Mouse (Mus musculus): ENCODE data around the gene Tbxas1.

Tbxas1 gene

DNA sequence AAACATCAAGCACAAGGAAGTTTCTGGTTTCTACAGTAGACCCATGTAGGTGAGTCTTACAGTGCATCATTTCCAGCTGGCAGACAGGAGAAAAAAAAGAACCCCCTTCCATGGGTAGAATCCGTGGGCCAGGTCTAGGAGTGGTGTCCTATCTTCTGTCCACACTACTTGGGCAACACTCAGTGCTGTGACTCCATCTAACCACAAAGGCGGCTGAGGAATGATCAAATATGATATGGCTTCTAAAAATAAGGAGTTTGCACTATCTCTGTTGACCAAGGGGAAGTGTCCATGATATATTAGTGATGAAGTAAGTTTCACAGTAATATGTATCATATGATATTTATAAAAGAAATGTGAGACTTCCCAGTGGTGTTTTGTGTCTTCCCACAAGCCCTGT, 16.8 kb downstream of the Tbxas1 start:
- DNase-seq (ENCODE audit: low read depth, low spot score), result no peak

GRCm38 (mm10) chr6:38893615-38894014, 18.4 kb downstream of the Tbxas1 start:
- no peak for DNase-seq (ENCODE audit: low read depth, low spot score)

DNA sequence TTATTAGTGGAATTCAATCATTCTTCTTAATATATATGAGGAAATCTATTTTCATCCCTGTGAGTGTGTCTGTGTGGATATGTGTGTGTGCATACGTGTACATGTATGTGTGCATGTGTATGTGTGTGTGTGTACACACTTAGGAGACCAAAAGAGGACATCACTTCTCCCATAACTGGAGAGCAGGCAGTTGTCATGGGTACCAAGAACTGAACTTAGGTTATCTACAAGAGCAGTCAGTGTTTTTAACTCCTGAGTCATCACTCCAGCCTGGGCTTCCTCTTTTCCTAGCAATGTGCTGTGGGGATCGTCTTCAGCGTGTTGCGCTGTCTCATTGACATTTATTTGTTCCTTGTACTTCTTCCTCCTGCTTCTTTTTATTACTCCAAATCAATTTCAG, 24.9 kb downstream of the Tbxas1 start:
- no peak for DNase-seq (ENCODE audit: low read depth, low spot score)

DNA sequence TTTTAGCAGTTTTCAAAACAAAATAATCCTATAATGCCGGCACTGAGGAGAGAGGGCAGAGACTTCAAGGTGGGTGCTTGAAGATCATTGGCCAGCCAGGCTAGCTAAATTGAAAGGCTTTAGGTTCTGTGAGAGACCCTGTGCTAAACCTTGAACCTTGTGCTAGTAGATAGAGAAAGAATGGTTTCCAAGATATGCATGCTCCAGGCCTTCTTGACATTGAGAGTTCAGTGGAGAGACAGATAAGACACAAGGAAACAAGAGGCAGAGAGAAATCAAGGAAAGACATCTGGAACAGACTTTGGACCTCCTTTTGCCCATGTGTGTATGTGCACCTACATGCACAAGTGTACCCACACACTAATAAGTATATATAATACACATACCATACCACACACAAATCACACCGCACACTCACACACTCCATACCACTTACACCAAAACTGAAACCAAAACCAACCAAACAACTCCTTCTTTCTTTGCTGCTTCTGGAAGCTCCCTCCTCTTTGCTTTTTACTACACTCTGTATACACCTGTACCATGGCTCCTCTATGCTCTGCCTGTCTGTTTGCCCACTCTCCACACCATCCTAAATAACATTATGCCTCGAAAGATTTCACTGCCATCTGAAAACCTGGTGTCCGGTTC, 25.4 kb downstream of the Tbxas1 start:
- no peak for DNase-seq (ENCODE audit: low read depth, low spot score)

DNA sequence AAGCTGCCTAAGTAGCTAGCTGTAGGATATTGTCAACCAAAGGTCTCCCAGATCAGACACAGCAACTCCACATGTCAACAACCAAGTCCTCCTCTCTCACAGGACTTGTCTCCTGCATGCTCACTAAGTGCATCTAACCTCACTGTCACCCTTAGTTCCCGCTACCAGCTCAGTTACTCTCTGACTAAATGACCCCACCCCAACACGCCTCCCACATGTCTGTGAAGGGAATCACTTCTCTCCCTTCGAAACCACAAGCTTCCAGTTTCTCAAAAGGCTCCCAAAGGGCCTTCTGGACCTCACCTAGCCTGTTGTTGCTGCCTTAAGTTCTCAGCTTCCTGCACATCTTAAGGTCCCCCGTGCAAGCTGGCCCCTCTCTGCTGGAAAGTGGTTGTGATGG, 25.9 kb downstream of the Tbxas1 start:
- no peak for DNase-seq (ENCODE audit: low read depth, low spot score)

DNA sequence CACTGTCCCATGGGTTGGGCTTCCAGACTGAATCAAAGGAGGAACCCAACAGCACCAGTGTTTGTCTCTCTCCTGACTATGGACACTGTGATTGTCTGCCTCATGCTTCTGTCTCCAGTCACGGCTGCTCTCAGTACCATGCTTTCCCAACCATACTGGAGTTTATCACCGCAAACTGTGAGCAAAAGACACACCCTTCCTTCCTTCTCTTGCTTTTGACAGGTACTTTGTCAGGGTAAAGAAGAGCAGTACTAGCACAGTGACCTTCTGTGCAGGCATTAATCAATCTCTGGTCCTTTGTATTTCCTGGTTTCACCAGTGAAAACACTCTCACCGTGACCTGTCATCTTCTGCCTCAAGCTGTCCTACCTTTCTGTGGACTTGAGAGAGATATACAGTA, 26.4 kb downstream of the Tbxas1 start:
- DNase-seq (ENCODE audit: low read depth, low spot score), result no peak

GRCm38 (mm10) chr6:38902820-38903439, 27.7 kb downstream of the Tbxas1 start:
- DNase-seq (ENCODE audit: low read depth, low spot score), result no peak

GRCm38 (mm10) chr6:38906005-38906404, 30.8 kb downstream of the Tbxas1 start:
- no peak for DNase-seq (ENCODE audit: low read depth, low spot score)

DNA sequence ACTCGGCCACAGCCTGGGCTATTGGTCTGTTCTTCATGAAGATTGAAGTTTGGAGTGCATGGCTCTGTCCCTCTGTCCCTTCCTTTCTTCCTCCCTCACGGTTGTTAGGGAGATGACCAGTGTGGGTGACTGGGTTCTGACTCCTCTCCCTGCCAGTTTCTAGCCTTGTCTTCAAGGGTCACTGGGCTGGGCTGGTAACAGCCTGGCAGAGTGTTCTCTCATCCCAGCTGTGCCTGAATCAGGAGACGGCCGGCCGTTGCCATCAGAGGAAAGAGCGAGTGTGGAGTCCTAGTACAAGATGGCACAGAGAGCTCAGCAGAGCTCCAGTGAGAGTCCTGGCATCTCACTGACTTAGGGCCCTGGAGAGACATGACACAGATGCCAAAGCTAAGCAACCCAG, 33.2 kb downstream of the Tbxas1 start:
- DNase-seq (ENCODE audit: low read depth, low spot score), result no peak

DNA sequence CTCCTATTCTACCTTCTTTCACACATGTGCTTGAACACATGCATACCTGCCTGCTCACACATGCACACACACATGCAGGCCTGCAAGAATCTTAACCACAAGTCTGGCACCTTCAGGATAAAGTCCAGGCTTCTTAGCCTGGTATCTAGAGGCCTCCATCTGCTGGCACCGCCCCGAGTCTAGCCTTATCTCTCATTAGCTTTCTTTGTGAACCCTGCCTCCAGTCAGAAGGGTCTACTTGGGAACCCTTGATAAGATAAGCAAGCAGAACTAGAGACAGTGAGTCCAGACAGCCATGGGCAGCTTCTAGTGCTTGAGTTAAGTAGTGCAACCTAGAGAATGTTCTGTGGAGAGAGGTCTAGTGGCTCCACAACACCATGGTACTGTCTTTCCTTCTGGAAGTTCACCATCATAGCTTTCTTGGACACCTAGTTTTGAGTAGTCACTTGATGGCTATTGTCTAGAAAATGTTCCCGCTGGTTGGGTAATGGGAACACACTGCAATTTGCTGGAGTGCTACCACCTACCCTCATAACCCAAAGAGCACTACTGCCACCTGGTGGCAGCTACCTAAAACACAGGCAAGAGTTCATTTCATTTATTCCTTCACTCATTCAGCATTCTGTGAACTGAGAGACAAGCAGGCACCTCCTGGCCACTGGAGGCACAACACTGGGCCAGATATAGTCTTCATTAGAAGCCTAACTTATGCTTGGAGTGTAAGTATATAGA, 35.8 kb downstream of the Tbxas1 start:
- peak; percentile 55 for DNase-seq (ENCODE audit: low read depth, low spot score)

DNA sequence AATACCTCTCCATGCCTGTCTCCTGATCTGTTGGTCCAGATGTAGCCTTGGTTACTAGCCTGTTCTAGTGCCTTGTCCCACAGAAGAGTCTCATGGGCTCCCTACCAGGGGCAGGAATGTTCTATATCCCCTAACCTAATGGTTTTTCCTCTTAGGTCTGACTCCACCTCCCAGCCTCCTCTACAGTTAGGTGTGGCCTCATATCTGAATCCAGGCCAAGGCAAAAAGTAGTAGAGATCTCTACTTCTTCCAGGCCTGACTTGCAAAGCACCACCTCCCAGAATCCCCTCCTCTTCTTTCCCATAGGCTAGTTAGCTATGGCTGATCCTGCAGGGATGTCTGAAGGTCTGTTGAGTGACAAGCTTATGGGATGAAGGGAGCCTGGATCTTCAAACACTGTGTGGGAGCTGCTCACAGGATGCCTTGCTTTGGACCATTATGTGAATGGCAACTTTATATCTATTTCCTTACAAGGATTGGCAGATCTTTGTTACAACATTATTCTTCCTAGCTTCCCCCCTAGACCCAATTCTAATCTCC, 37.0 kb downstream of the Tbxas1 start:
- DNase-seq (ENCODE audit: low read depth, low spot score), result no peak

GRCm38 (mm10) chr6:38912845-38913244, 37.6 kb downstream of the Tbxas1 start:
- no peak for DNase-seq (ENCODE audit: low read depth, low spot score)

DNA sequence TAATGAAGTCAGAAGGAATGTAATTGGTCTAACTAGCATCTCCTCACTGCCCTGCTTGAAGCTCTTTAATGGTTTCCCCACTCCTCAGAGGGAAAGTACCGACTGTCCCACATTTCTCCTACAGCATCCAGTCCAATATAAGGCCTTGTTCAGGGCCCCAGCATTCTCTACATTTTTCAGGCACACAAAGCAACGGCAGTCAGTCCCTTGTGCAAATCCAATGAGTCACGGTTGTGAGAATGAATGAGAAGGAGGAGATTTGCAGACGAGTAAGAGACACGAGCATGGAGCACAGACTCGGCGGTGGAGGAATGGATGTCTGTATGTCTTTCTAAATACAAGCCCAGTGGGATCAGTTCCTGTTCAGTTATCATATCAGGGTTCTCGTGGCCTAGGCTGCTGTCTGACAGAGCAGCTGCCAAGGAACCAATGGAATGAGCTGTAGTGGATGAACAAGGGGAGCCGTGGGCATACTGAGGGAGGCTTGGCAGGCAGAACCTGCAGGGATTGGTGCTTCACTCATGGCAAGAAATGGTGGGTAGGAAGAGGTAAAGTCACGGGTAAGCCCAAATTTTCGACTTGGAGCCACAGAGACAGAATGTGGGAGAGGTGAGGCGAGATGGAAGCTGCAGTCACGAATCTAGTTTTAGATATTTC, 38.3 kb downstream of the Tbxas1 start:
- DNase-seq (ENCODE audit: low read depth, low spot score), result no peak

DNA sequence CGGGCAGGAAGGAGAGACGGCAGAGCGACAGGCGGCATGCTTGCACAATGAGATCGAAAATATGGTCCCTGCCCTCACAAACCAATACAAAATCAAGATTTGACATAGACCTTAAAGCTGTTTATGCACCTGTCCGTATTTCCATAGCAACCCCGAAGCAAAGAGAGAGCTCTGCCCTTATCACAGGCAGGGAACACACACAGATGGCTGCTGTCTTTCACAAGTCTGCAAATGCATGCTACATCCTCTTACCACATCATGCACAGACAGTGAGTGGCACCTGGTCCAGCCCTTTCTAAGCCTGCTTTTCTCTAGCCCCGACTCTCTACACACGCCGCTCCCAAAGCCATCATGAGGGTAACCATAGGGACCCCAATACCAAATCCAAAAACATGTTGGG, 39.0 kb downstream of the Tbxas1 start:
- no peak for DNase-seq (ENCODE audit: low read depth, low spot score)

GRCm38 (mm10) chr6:38915776-38916175, 40.6 kb downstream of the Tbxas1 start:
- DNase-seq (ENCODE audit: low read depth, low spot score), result no peak

- no peak for DNase-seq (ENCODE audit: low read depth, low spot score)
These were observed 41.4 kb downstream of the Tbxas1 start for GRCm38 (mm10) chr6:38916571-38916970.

DNA sequence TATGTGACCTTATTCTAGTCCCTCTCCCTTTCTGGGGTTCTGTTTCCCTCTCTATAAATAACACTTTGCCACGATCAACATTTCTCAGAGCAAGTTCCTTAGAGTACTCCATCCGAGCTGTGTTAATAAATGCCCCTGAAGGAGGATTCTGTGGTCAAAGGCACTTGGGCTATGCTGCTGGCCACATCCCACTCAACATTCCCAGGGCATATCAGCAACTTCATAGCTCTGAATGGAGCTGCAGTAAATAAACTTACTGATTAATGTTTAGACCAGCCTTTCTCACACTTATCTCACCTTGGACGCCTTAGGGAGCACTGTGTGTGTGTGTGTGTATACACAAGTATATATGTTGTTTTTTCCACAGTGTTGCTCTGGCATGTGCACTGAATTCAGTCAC, 42.2 kb downstream of the Tbxas1 start:
- no peak for DNase-seq (ENCODE audit: low read depth, low spot score)

DNA sequence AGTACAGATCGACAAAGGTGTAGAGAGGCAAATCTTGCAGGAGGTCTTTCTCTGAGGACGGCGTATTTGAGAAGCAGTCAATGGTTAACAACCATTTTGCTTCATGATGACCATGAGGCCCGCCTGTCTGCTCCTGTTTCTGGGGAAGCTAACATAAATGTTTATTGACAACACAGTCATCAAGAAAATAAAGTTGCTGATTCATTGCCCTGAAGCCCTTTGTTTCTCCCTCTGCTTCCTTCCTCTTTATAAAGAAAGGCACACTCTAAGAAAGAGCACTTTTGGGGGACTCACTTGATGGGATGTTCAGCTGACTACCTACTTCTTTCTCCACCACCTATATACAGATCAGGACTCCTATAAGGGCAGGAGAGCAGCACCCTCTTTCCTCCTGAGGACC, 43.5 kb downstream of the Tbxas1 start:
- no peak for DNase-seq (ENCODE audit: low read depth, low spot score)

- no peak for DNase-seq (ENCODE audit: low read depth, low spot score)
These were observed 44.0 kb downstream of the Tbxas1 start for GRCm38 (mm10) chr6:38919135-38919740.

DNA sequence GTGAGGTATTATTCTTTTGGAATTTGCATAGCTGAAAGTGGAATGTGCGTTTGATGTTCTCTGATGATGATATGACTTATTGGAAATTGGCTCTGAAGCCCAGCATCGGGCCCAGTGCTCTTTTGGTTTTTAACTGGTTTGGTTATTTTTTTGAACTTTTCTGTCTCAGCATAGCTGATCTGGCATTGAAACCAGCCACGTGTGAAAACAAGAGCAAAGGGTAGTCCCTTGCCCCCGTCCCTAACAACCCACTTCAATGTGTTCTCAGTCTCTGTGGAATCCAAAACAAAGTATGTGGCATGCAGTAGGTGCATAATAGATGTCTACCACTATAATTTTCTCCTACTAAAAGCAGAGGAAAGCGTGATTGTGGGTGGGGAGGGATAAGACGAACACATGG, 44.9 kb downstream of the Tbxas1 start:
- DNase-seq (ENCODE audit: low read depth, low spot score), result no peak

DNA sequence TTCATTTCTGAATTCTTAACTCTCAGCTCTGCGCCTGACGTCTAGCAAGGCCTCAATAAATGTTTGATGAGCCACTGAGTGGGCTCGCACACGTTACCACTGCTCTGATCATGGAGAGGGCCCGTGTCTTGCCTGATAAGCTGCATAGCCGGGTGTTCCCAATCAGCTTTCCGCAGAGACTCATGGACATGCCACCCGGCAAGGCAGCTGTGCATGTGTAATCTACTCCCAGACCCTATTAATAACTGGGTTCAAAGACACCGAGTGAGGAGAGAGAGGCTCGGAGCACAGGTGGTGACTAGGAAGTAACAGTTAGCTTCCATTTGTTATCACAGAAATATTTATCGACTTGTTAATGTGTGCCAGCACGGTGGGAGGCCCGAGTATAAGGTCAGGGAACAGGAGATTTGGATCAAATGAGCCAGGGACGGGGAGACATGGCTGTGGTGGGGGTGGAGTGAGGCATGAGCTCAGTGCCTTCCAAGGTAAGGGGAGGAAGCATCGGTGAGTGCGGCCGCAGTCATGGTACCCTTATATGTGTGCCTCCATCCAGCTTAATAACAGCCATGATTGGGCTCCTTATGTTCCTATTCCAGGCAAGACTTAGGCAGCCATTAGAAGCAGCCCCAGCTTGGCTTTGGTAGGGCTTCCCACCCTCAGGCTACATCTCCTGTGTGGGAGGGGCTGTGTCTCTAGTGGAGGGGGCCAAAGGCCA, 46.0 kb downstream of the Tbxas1 start:
- no peak for DNase-seq (ENCODE audit: low read depth, low spot score)
